Mouse (Mus musculus) forebrain, embryonic 10.5 days (tissue): ENCODE measurements around the gene Abtb2. TPM values are rescaled to one million over a fixed set of nuclear protein-coding genes. Genes with fewer than 3 reads are reported as not detected.
A peak's percentile ranks its signal among the peaks of the same experiment; 100 is the strongest.

Experiments
- DNase-seq: peaks from one replicate; pipeline ENCODE4 v3.0.0-alpha.2; 2017; ENCODE audit warnings: low spot score; ENCODE audit errors: extremely low spot score
- H3K27ac ChIP-seq: fragments of 300-500 bp; sonication (generic); 2 replicates; pipeline ENCODE4 v1.5.1; 2016; ENCODE audit warnings: mild to moderate bottlenecking
- H3K27me3 ChIP-seq: fragments of 300-500 bp; sonication (generic); 2 replicates; pipeline ENCODE4 v1.6.1; 2016; ENCODE audit warnings: mild to moderate bottlenecking; ENCODE audit not compliant: poor library complexity, severe bottlenecking
- H3K36me3 ChIP-seq: fragments of 300-500 bp; sonication (generic); replicated peaks from 2 replicates; pipeline ENCODE4 v1.6.1; 2016; ENCODE audit warnings: mild to moderate bottlenecking, moderate library complexity
- H3K4me1 ChIP-seq: fragments of 300-500 bp; sonication (generic); 2 replicates; pipeline ENCODE4 v1.6.1; 2016
- H3K4me3 ChIP-seq: fragments of 300-500 bp; sonication (generic); 2 replicates; pipeline ENCODE4 v1.5.1; 2016; ENCODE audit warnings: mild to moderate bottlenecking, moderate library complexity
- H3K9me3 ChIP-seq: fragments of 300-500 bp; sonication (generic); 2 replicates; pipeline ENCODE4 v1.6.1; 2016; ENCODE audit warnings: mild to moderate bottlenecking, moderate library complexity
- whole genome bisulfite sequencing: fragments of 180-500 bp; shearing (Covaris S2); methylation state at CpG from one replicate; pipeline ENCODE4 v1.1.7; 2016; 5-methylcytosine and 5-hydroxymethylcytosine counted together
- polyA plus RNA-seq: library from polyadenylated mRNA; unstranded; fragments of >200 nt; fragmentation: Nextera tagmentation; extraction: Ambion mirVana; gene quantifications from 2 replicates; pipeline ENCODE4 v1.2.1, GENCODE M21; 2016

Abtb2 gene
- polyA plus RNA-seq, 1 experiment from 2014 or later, result 11.5 TPM

- Histone ChIP-seq H3K4me3 (no peak overlapping the region), H3K36me3 (no peaks in the 10 kb centered on the region), H3K9me3 (no peaks in the 10 kb centered on the region), H3K4me1 (peaks cover 48% of the 10 kb centered on the region), H3K27ac (no peak overlapping the region), H3K27me3 (no peaks in the 10 kb centered on the region)
- WGBS, result 92% methylated on average over 10 of the region's 10 CpGs
- no peak for DNase-seq
Observed at GRCm38 (mm10) chr2:103607926-103608325, 41.8 kb downstream of the Abtb2 start.

GRCm38 (mm10) chr2:103608947-103609346 lies 42.8 kb downstream of the Abtb2 start:
- Histone ChIP-seq H3K27ac (peak overlapping the region; percentile 46; the same call in 1 of the 2 replicates), H3K36me3 (no peaks in the 10 kb centered on the region), H3K4me1 (peaks cover 38% of the 10 kb centered on the region), H3K4me3 (no peak overlapping the region), H3K9me3 (no peaks in the 10 kb centered on the region), H3K27me3 (no peaks in the 10 kb centered on the region)
- WGBS, result 41% methylated on average over 1 of the region's 1 CpGs
- DNase-seq, result no peak

GRCm38 (mm10) chr2:103609499-103609898 lies 43.4 kb downstream of the Abtb2 start:
- 33% methylated on average over 3 of the region's 3 CpGs for WGBS
- H3K4me3 ChIP-seq, result no peak overlapping the region
- no peaks in the 10 kb centered on the region for H3K27me3 ChIP-seq
- H3K27ac ChIP-seq, result peak overlapping the region; percentile 46; the same call in 1 of the 2 replicates
- no peaks in the 10 kb centered on the region for H3K9me3 ChIP-seq
- H3K4me1 ChIP-seq, result peaks cover 39% of the 10 kb centered on the region
- H3K36me3 ChIP-seq, result no peaks in the 10 kb centered on the region
- DNase-seq, result no peak

GRCm38 (mm10) chr2:103610831-103611535 lies 44.9 kb downstream of the Abtb2 start:
- no peak overlapping the region for H3K4me3 ChIP-seq
- H3K4me1 ChIP-seq, result peaks cover 39% of the 10 kb centered on the region
- WGBS, result 91% methylated on average over 8 of the region's 8 CpGs
- no peaks in the 10 kb centered on the region for H3K36me3 ChIP-seq
- H3K9me3 ChIP-seq, result no peaks in the 10 kb centered on the region
- no peak overlapping the region for H3K27ac ChIP-seq
- DNase-seq, result no peak
- H3K27me3 ChIP-seq, result no peaks in the 10 kb centered on the region

- Histone ChIP-seq H3K36me3 (no peaks in the 10 kb centered on the region), H3K4me1 (peaks cover 51% of the 10 kb centered on the region), H3K27ac (no peak overlapping the region), H3K4me3 (no peak overlapping the region), H3K27me3 (no peaks in the 10 kb centered on the region), H3K9me3 (no peaks in the 10 kb centered on the region)
- DNase-seq, result no peak
- WGBS, result 81% methylated on average over 3 of the region's 3 CpGs
Observed at GRCm38 (mm10) chr2:103613865-103614264, 47.8 kb downstream of the Abtb2 start.

- Histone ChIP-seq H3K4me1 (peaks cover 42% of the 10 kb centered on the region), H3K27me3 (no peaks in the 10 kb centered on the region), H3K9me3 (no peaks in the 10 kb centered on the region), H3K36me3 (no peaks in the 10 kb centered on the region), H3K4me3 (no peak overlapping the region), H3K27ac (no peak overlapping the region)
- 92% methylated on average over 5 of the region's 5 CpGs for WGBS
- DNase-seq, result no peak
Observed at GRCm38 (mm10) chr2:103615028-103615427, 48.9 kb downstream of the Abtb2 start.

- Histone ChIP-seq H3K36me3 (no peaks in the 10 kb centered on the region), H3K9me3 (no peaks in the 10 kb centered on the region), H3K27ac (peak overlapping the region; percentile 3; the same call in 1 of the 2 replicates), H3K4me1 (peaks cover 48% of the 10 kb centered on the region), H3K27me3 (no peaks in the 10 kb centered on the region), H3K4me3 (no peak overlapping the region)
- no peak for DNase-seq
Observed at GRCm38 (mm10) chr2:103618407-103618806, 52.3 kb downstream of the Abtb2 start.

GRCm38 (mm10) chr2:103622950-103623349 lies 56.8 kb downstream of the Abtb2 start:
- Histone ChIP-seq H3K9me3 (no peaks in the 10 kb centered on the region), H3K4me1 (peaks cover 72% of the 10 kb centered on the region), H3K36me3 (no peaks in the 10 kb centered on the region), H3K4me3 (no peak overlapping the region), H3K27ac (no peak overlapping the region), H3K27me3 (peaks cover 16% of the 10 kb centered on the region)
- DNase-seq, result no peak
- 54% methylated on average over 4 of the region's 4 CpGs for WGBS

GRCm38 (mm10) chr2:103625349-103625932 lies 59.3 kb downstream of the Abtb2 start:
- DNase-seq, result peak; percentile 84
- H3K27ac ChIP-seq, result peak overlapping the region; percentile 86
- WGBS, result 13% methylated on average over 7 of the region's 7 CpGs
- H3K4me3 ChIP-seq, result peak overlapping the region; percentile 30
- no peaks in the 10 kb centered on the region for H3K9me3 ChIP-seq
- H3K4me1 ChIP-seq, result peaks cover 86% of the 10 kb centered on the region
- peaks cover 38% of the 10 kb centered on the region for H3K27me3 ChIP-seq
- no peaks in the 10 kb centered on the region for H3K36me3 ChIP-seq

- Histone ChIP-seq H3K36me3 (no peaks in the 10 kb centered on the region), H3K9me3 (no peaks in the 10 kb centered on the region), H3K27ac (no peak overlapping the region), H3K4me3 (no peak overlapping the region), H3K27me3 (peaks cover 38% of the 10 kb centered on the region), H3K4me1 (peaks cover 88% of the 10 kb centered on the region)
- no peak for DNase-seq
- 91% methylated on average over 7 of the region's 7 CpGs for WGBS
Observed at GRCm38 (mm10) chr2:103627101-103627500, 61.0 kb downstream of the Abtb2 start.

- WGBS, result 81% methylated on average over 5 of the region's 5 CpGs
- no peak for DNase-seq
- no peaks in the 10 kb centered on the region for H3K36me3 ChIP-seq
- peaks cover 47% of the 10 kb centered on the region for H3K27me3 ChIP-seq
- peaks cover 73% of the 10 kb centered on the region for H3K4me1 ChIP-seq
- H3K9me3 ChIP-seq, result no peaks in the 10 kb centered on the region
- H3K4me3 ChIP-seq, result no peak overlapping the region
- no peak overlapping the region for H3K27ac ChIP-seq
Observed at GRCm38 (mm10) chr2:103629956-103630355, 63.8 kb downstream of the Abtb2 start.

GRCm38 (mm10) chr2:103631293-103631717 lies 65.2 kb downstream of the Abtb2 start:
- H3K36me3 ChIP-seq, result no peaks in the 10 kb centered on the region
- WGBS, result 62% methylated on average over 7 of the region's 7 CpGs
- DNase-seq, result no peak

GRCm38 (mm10) chr2:103632136-103632925 lies 66.2 kb downstream of the Abtb2 start:
- DNase-seq, result no peak
- no peaks in the 10 kb centered on the region for H3K9me3 ChIP-seq
- peaks cover 41% of the 10 kb centered on the region for H3K27me3 ChIP-seq
- 81% methylated on average over 6 of the region's 6 CpGs for WGBS
- H3K4me3 ChIP-seq, result no peak overlapping the region
- H3K36me3 ChIP-seq, result no peaks in the 10 kb centered on the region
- H3K4me1 ChIP-seq, result peaks cover 64% of the 10 kb centered on the region
- H3K27ac ChIP-seq, result no peak overlapping the region

More at GRCm38 (mm10) chr2:103631293-103631717, 65.2 kb downstream of the Abtb2 start:
- Histone ChIP-seq H3K27me3 (peaks cover 47% of the 10 kb centered on the region), H3K4me1 (peaks cover 64% of the 10 kb centered on the region), H3K9me3 (no peaks in the 10 kb centered on the region), H3K4me3 (no peak overlapping the region), H3K27ac (peak overlapping the region; percentile 21)
